Mouse (Mus musculus) kidney, embryonic 14.5 days (tissue): ENCODE data around the gene Actr6. TPM values are rescaled to one million over a fixed set of nuclear protein-coding genes. Genes with fewer than 3 reads are reported as not detected.

Experiments
- ATAC-seq: fragments of 200-750 bp; cut with Nextera tagmentation; 2 replicates; pipeline ENCODE4 v1.8.0; 2017; ENCODE audit warnings: moderate number of reproducible peaks, mild to moderate bottlenecking, moderate TSS enrichment, moderate library complexity; ENCODE audit not compliant: low FRiP score, low TSS enrichment
- H3K27ac ChIP-seq: fragments of 300-500 bp; sonication (generic); 2 replicates; pipeline ENCODE4 v1.5.1; 2014; ENCODE audit warnings: low read depth, mild to moderate bottlenecking, low read length, moderate library complexity, mixed read lengths
- H3K27me3 ChIP-seq: fragments of 300-500 bp; sonication (generic); 2 replicates; pipeline ENCODE4 v1.6.1; 2014; ENCODE audit warnings: mild to moderate bottlenecking, low read length; ENCODE audit not compliant: control insufficient read depth, insufficient read depth
- H3K36me3 ChIP-seq: fragments of 300-500 bp; sonication (generic); 2 replicates; pipeline ENCODE4 v1.6.1; 2014; ENCODE audit warnings: low read length, mixed read lengths; ENCODE audit not compliant: control insufficient read depth, insufficient read depth
- H3K4me1 ChIP-seq: fragments of 300-500 bp; sonication (generic); 2 replicates; pipeline ENCODE4 v1.6.1; 2014; ENCODE audit warnings: low read length, mixed read lengths; ENCODE audit not compliant: control insufficient read depth, insufficient read depth
- H3K4me2 ChIP-seq: fragments of 300-500 bp; sonication (generic); replicated peaks from 2 replicates; pipeline ENCODE4 v1.6.1; 2014; ENCODE audit warnings: low read depth, mild to moderate bottlenecking, low read length
- H3K4me3 ChIP-seq: fragments of 300-500 bp; sonication (generic); 2 replicates; pipeline ENCODE4 v1.5.1; 2014; ENCODE audit warnings: mild to moderate bottlenecking, low read length
- H3K9ac ChIP-seq: fragments of 300-500 bp; sonication (generic); 2 replicates; pipeline ENCODE4 v1.6.1; 2014; ENCODE audit warnings: low read depth, mild to moderate bottlenecking, low read length, moderate library complexity
- H3K9me3 ChIP-seq: fragments of 300-500 bp; sonication (generic); 2 replicates; pipeline ENCODE4 v1.6.1; 2016; ENCODE audit warnings: low read length; ENCODE audit not compliant: control insufficient read depth
- WGBS: fragments of 180-500 bp; shearing (Covaris S2); extraction: QIAGEN DNeasy Blood & Tissue Kit; methylation state at CpG from one replicate; pipeline ENCODE4 v1.1.7; 2014; 5-methylcytosine and 5-hydroxymethylcytosine counted together
- polyA plus RNA-seq: library from polyadenylated mRNA; unstranded; fragments of >200 nt; fragmentation: Nextera tagmentation; extraction: Ambion mirVana; gene quantifications from 2 replicates; pipeline ENCODE4 v1.2.1, GENCODE M21; 2014

Actr6 gene
- polyA plus RNA-seq, result 36.3 and 48.7 TPM in 2 replicates

GRCm38 (mm10) chr10:89732001-89732794 is at the start of gene Actr6:
Gene Actr6 (minus strand): TSS chr10:89732295.
- Histone ChIP-seq H3K9ac (peak within 1 kb of the TSS; percentile 59; the same call in 1 of the 2 replicates), H3K9me3 (no peaks in the 10 kb centered on the region), H3K4me2 (peak within 1 kb of the TSS; percentile 74), H3K27ac (0 out of 2 replicates have a peak within 1 kb of the TSS, but pooled peaks have one; percentile 47), H3K27me3 (no peaks in the 10 kb centered on the region), H3K36me3 (peaks cover 6% of the 10 kb centered on the region; the same call in 1 of the 2 replicates), H3K4me1 (peaks cover 11% of the 10 kb centered on the region), H3K4me3 (peak within 1 kb of the TSS; percentile 74)
- ATAC-seq, result peak; percentile 99
- 2% methylated on average over 49 of the region's 49 CpGs for WGBS

DNA sequence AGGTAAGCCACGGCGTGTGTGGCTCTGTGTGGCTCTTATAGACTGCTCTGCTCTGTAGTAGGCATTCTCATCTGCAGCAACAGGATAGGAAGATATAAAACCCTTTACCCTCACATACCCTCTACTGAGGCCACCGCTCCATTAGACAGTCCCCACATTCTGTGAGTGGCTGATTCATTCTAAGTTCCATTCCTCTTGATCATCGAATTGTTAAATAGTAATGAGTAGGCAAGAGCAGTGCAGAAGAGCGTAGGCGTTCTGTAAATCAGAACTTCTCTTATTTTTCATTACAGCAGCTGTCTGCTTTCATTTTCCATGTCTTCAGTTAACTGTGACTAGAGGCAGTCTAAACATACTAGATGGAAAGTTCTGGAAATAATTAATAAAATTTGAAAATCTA is 43.9 kb upstream of the Actr6 start:
- H3K27ac ChIP-seq, result no peak overlapping the region
- ATAC-seq, result no peak
- H3K27me3 ChIP-seq, result no peaks in the 10 kb centered on the region
- H3K4me3 ChIP-seq, result no peak overlapping the region
- H3K36me3 ChIP-seq, result peaks cover 10% of the 10 kb centered on the region
- WGBS, result 95% methylated on average over 6 of the region's 6 CpGs
- H3K9ac ChIP-seq, result no peak overlapping the region
- H3K4me1 ChIP-seq, result no peaks in the 10 kb centered on the region
- H3K4me2 ChIP-seq, result no peak overlapping the region
- no peaks in the 10 kb centered on the region for H3K9me3 ChIP-seq

DNA sequence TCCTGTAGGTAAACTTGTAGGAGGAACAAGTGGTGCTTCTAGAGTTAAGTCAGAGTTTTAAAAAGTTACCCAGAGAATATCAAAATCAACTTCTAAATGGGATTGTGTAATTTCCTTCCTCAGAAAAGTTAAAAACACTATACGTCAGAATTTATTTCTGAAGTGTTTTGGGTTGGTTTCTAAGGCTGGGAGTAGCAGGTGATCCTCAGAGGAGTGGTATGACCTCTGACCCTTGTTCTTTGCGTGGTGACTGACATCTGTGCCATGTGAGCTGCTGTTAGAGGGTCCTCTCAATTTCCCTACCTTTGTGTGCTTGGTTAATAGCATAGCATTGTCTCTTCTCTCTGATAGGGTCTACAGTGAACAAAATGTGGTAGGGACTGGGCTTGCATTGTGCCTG is 39.8 kb upstream of the Actr6 start:
- ATAC-seq, result no peak
- Histone ChIP-seq H3K27ac (no peak overlapping the region), H3K4me2 (no peak overlapping the region), H3K9me3 (no peaks in the 10 kb centered on the region), H3K36me3 (peaks cover 3% of the 10 kb centered on the region; the same call in 1 of the 2 replicates), H3K4me3 (no peak overlapping the region), H3K9ac (no peak overlapping the region), H3K4me1 (peaks cover 4% of the 10 kb centered on the region), H3K27me3 (no peaks in the 10 kb centered on the region)
- WGBS, result 44% methylated on average over 2 of the region's 2 CpGs

DNA sequence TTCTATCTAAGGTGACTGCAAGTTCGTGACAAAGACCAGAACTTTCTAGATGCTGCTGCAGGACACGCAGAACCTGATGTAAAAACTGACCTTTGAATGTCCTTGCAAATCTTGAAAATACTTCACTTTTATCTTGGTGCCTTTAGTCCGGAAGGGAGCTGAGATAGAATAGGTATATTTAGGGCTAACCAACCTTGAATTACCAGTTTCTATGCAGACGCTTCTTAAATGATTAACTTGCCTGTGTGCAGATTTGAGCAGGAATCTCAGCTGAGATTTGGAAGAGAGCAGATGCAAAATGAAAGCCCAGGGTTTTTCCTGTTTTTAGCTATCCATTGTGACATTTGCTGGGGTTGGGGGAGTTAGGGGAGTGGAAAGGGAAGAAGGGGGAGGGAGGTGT is 37.0 kb upstream of the Actr6 start:
- no peak overlapping the region for H3K4me3 ChIP-seq
- 73% methylated on average over 4 of the region's 4 CpGs for WGBS
- 0 out of 2 replicates have a peak overlapping the region, but pooled peaks have one; percentile 8 for H3K4me2 ChIP-seq
- no peaks in the 10 kb centered on the region for H3K27me3 ChIP-seq
- peaks cover 4% of the 10 kb centered on the region for H3K4me1 ChIP-seq
- no peak overlapping the region for H3K27ac ChIP-seq
- no peaks in the 10 kb centered on the region for H3K36me3 ChIP-seq
- no peak; the same call in 1 of the 2 replicates for ATAC-seq
- no peaks in the 10 kb centered on the region for H3K9me3 ChIP-seq
- no peak overlapping the region for H3K9ac ChIP-seq

- Histone ChIP-seq H3K36me3 (no peaks in the 10 kb centered on the region), H3K27me3 (no peaks in the 10 kb centered on the region), H3K9ac (no peak overlapping the region), H3K4me2 (0 out of 2 replicates have a peak overlapping the region, but pooled peaks have one; percentile 8), H3K9me3 (no peaks in the 10 kb centered on the region), H3K4me1 (peaks cover 4% of the 10 kb centered on the region), H3K27ac (no peak overlapping the region), H3K4me3 (no peak overlapping the region)
- no peak; the same call in 1 of the 2 replicates for ATAC-seq
- WGBS, result 74% methylated on average over 7 of the region's 7 CpGs
Observed at GRCm38 (mm10) chr10:89768352-89769020, 36.4 kb upstream of the Actr6 start.

DNA sequence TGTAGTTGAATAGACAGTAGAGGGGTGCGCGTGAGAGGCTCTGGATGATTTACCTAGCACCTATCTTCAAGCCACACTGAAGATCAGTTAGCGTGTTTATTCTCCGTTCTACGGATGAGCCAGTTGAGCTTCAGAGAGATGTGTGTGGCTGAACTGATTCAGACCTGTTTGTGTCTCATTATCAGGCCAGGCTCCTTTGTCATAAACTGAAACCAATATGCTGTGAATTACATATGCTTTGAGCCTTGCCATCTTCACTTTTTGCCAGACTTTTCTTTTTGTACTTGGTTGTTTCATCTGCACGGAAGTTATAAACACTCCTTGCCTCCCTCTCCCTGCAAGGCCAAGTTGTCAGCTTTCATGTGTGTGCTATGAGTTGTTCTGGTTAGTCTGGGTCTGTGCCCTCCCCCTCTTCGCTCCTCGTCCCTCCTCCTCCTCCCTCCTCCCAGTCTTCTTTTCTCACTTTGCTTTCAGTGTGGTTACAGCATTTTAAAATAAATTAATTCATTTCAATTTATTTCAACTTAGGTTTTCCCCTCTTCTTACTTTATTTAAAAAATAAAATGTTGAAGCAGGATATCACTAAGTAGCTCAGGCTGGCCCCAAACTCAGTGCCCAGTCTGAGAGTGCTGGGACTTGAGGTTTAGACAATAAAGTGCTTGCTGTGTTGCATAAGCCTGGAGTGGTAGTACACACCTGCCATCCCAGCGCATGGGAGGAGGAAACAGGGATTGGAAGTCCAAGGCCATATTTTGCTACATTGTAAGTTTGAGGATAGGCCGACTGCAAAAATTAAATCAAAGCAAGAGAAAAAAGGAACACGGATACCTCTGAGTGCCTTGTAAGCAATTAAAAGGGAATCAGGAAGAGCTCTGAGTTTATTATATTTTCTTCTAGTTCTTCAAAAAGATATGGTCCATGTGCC is 34.0 kb upstream of the Actr6 start:
- no peaks in the 10 kb centered on the region for H3K9me3 ChIP-seq
- 91% methylated on average over 11 of the region's 11 CpGs for WGBS
- no peak overlapping the region for H3K4me3 ChIP-seq
- no peak overlapping the region for H3K9ac ChIP-seq
- H3K4me1 ChIP-seq, result peaks cover 4% of the 10 kb centered on the region
- no peaks in the 10 kb centered on the region for H3K27me3 ChIP-seq
- no peak overlapping the region for H3K4me2 ChIP-seq
- no peak overlapping the region for H3K27ac ChIP-seq
- no peaks in the 10 kb centered on the region for H3K36me3 ChIP-seq
- no peak for ATAC-seq

DNA sequence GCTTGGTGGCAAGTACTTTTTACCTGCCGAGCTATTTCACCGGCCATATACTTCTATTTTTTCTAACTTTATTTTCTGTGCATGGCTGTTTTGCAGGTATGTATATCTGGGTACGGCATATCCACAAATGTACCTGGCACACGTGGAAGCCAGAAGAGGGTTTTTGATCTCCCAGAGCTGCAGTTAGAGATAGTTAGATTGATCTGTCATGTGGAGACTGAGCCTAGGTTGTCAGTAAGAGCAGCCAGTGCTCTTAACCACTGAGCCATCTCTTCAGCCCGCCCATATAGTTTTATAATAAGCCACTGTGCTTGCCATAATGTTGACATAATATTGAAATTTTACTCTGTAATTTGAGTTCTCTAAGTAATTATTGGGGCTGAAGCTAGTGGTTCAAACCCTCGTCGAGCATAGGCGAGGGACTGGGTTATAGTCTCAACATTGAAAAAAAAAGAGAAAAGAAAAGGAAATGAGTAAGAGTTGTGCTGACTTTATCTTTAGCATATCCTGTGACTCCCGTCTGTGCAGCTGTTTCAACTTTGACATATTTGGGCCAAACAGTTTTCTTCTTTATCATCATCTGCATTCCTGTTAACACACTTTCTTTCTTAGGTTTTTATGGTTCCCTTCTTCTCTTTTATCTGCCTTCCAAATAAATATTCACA is 32.5 kb upstream of the Actr6 start:
- Histone ChIP-seq H3K9me3 (no peaks in the 10 kb centered on the region), H3K27me3 (no peaks in the 10 kb centered on the region), H3K4me1 (peaks cover 2% of the 10 kb centered on the region), H3K4me2 (no peak overlapping the region), H3K4me3 (no peak overlapping the region), H3K36me3 (no peaks in the 10 kb centered on the region), H3K27ac (no peak overlapping the region), H3K9ac (no peak overlapping the region)
- no peak for ATAC-seq
- 67% methylated on average over 9 of the region's 9 CpGs for WGBS

- H3K27ac ChIP-seq, result no peak overlapping the region
- H3K27me3 ChIP-seq, result no peaks in the 10 kb centered on the region
- WGBS, result 64% methylated on average over 5 of the region's 5 CpGs
- H3K36me3 ChIP-seq, result no peaks in the 10 kb centered on the region
- no peak overlapping the region for H3K4me2 ChIP-seq
- no peak overlapping the region for H3K4me3 ChIP-seq
- no peaks in the 10 kb centered on the region for H3K9me3 ChIP-seq
- H3K4me1 ChIP-seq, result no peaks in the 10 kb centered on the region
- no peak overlapping the region for H3K9ac ChIP-seq
- ATAC-seq, result no peak
Observed at GRCm38 (mm10) chr10:89760772-89761171, 28.7 kb upstream of the Actr6 start.
